Mouse (Mus musculus) right cerebral cortex, postnatal 14 days (tissue): Measurements from ENCODE around the gene Fbrs.
"Not testable (repeated sequence)": the region's sequence is repeated elsewhere in the genome, so short reads cannot be mapped to it uniquely, and the experiment has no call there.

ENCODE experiments used
- DNase-seq: peaks from one replicate; pipeline ENCODE4 v3.0.0; 2022

Fbrs gene

GRCm38 (mm10) chr7:127478635-127479317 is at the start of gene Fbrs:
Fbrs (plus strand) TSS chr7:127479199.
- peak; percentile 93 for DNase-seq

DNA sequence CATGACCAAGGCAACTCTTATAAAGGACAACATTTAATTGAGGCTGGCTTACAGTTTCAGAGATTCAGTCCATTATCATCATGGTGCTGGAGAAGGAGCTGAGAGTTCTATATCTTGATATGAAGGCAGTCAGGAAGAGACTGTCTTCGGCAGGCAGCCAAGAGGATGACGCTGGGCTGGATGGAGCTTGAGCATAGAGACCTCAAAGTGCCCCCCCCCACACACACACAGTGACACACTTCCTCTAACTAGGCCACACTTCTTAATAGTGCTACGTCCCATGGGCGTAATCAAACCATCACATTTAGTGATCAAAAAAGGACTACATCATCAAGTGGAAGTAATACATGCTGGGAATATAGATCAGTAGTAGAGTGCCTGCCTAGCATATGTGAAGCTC is 43.8 kb upstream of the Fbrs start:
- DNase-seq: no peak

DNA sequence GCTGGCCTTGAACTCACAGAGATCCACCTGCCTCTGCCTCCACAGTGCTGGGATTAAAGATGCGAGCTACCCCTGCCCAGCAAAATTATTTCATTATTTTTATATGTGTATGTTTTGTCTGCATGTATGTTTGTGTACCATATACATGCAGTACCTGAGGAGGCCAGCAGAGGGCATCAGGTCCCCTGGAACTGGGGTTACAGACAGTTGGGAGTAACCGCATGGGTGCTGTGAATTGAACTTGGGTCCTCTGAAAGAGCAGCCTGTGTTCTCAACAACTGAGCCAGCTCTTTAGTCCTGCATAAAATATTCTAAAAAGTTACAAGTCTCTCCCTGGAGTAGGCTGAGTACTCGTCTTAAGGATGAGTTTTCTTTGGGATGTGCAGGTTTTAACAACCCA is 41.3 kb upstream of the Fbrs start:
- DNase-seq: no peak

- no peak for DNase-seq
These were observed 35.0 kb upstream of the Fbrs start for GRCm38 (mm10) chr7:127443976-127444375.

- peak; percentile 87 for DNase-seq
These were observed 30.3 kb upstream of the Fbrs start, which contains the start of gene Zfp689 for GRCm38 (mm10) chr7:127448521-127449300. Zfp689 (minus strand) TSS chr7:127449158.

DNA sequence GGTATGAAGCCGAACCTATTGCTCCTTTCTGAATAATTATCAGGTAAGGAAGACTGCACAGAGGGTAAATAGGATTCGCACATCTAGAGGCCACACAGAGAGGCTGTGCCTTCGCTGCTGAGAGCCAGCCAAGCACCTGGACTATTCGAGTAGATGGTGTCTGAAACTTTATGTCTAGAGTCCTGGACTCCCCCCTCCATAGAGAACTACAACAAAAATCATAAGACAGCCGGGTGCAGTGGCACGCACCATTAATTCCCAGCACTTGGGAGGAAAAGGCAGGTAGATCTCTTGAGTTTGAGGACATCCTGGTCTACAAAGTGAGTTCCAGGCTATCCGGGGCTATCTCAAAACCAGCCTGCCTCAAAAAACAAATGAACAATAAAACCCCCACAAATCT is 29.0 kb upstream of the Fbrs start:
- DNase-seq: no peak

- no peak for DNase-seq
These were observed 25.9 kb upstream of the Fbrs start for GRCm38 (mm10) chr7:127453056-127453455.

- DNase-seq: no peak
These were observed 24.1 kb upstream of the Fbrs start for GRCm38 (mm10) chr7:127454905-127455304.

- not testable (repeated sequence) for DNase-seq
These were observed 20.5 kb upstream of the Fbrs start for GRCm38 (mm10) chr7:127458371-127459122.

DNA sequence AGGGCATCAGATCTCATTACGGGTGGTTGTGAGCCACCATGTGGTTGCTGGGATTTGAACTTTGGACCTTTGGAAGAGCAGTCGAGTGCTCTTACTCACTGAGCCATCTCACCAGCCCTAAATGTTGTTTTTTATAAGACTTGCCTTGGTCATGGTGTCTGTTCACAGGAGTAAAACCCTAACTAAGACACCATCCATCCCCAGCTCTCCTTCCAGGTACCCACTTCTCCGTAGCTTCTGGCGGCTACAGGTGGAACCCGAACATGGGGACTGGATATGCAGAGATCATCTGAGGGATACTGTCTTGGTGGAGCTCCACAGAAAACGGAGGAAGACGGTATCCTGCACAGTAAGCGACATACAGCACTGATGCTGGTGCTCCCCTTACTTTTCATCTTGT is 19.7 kb upstream of the Fbrs start, which contains the start of gene Prr14:
Gene Prr14 (plus strand): TSS at position 301 of the 400 bp plus-strand sequence.
- DNase-seq: not testable (repeated sequence)

GRCm38 (mm10) chr7:127465191-127465590 is 13.8 kb upstream of the Fbrs start:
- no peak for DNase-seq

DNA sequence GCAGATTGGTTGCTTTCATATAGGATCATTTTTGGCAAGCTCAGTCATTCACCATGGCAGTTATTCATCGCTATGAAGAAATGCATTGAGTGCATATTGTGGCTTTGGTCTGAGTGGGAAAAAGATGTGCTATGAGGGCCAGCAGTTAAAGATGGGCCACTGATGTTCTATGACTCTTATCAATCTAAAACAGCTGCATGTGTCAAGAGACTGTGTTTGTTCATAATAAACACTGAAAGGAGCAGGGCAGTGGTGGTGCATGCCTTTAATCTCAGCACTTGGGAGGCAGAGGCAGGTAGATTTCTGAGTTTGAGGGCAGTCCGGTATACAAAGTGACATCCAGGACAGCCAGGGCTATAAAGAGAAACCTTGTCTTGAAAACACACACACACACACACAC is 13.3 kb upstream of the Fbrs start:
- not testable (repeated sequence) for DNase-seq

DNA sequence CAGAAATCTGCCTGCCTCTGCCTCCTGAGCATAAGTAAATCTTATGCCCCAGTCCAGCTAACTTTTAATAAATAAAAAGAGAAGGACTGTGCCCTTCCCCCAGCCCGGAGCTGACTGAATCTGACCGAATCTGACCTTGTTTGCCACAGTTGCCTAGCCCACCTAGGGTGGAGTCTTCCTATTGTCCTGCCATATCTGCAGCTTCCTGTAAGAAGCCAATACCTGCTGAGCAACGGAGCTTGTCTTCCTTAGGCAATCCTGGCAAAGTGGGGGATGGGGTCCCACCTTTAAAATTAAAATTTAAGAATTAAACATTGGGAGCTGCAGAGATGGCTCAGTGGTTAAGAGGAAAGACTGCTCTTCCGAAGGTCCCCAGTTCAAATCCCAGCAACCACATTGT is 12.4 kb upstream of the Fbrs start:
- no peak for DNase-seq

DNA sequence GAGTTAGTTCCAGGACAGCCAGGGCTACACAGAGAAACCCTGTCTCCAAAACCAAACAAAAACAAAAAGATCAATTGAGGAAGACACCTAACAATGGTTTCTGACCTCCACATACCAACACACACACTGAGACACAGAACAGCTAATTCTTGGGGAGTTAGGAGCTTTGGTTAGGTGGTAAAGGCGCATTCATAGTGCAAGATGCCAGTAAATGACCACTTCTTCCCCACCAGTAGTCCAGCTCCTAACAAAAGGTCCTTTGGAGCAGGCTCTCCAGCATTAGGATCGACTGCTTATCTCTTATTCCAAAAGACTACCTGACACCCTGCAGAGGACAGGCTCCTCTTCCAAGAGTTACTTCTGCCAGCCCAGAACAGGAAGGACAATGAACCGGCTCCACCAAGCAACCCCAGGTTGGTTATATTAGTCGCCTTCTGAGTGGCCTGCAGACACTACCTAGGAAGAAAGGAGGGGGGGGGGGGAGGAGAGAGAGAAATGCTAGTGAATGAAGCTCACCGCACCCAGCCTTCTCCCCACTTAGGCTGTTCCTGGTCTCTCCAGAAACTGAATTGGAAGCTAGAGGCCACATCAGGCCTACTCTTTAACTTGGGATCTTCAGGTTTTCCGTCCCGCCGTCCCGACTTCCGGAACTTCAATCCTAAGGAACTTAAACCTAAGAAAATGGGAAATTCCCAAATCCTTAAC is 8.8 kb upstream of the Fbrs start:
- DNase-seq: no peak

DNA sequence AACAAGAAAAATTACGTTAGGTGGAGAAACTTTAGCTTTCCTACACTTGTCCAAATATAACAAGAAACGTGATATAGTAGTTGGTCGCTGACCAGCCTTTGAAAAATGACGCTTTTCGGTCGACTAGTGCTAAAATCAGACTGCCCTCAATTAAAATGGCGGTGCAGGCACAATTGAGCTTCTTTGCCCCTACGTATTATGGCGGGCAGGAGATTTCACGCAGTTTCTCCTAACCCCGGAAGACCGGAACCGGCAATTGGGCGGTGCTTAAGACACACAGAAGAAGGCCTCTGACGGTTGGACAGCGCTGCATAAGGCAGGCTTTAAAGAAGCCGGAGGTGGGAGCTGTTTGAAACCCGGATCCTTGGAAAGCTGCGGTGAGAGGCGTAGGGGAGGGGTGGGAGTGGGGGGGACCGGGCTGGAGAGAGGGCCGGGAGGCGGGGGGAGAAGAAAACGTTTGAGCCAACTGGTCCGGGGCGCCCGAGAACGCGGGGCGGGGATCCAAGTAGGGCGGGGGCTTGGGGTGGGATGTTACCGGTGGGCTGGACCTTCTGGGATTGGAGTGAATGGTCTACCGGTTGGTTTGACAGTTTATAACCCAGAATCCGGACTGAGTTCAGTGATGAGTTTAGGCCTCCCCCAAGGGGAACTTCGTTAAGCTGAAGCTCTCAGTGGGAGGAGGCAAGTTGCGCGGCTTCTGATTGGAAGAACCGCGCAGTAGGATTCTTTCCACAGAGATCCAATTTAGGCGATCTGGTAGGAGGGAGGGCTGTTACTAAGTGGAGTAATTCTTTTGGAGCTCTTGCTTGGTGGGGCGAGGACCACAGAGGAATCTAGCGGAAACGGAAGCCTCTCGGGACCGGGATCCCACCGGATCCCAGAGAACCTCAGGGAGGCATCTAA is 8.0 kb upstream of the Fbrs start:
- peak; percentile 82 for DNase-seq

DNA sequence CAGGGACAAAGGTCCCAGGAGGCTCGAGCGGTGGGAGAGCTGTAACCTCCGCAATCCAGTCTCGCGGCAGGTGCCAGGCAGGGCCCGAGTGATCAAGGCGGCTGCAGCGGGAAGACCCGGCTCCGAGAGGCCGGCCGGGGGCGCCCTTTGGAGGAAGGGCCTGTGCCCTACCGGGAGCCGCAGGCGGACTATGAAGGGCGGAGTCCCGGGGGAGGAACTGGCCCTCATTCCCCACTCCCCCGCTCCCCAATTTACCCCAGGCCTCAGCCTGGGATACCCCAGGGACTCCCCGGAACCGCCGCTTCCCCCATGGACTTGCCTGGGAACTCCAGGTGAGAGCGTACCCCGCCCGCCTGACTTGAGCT is 7.4 kb upstream of the Fbrs start:
- DNase-seq: peak; percentile 55

- no peak for DNase-seq
These were observed 6.9 kb upstream of the Fbrs start for GRCm38 (mm10) chr7:127472060-127472459.

GRCm38 (mm10) chr7:127473705-127474104 is 5.3 kb upstream of the Fbrs start:
- DNase-seq: no peak

- no peak for DNase-seq
These were observed 4.5 kb upstream of the Fbrs start for GRCm38 (mm10) chr7:127474378-127475070.

- DNase-seq: no peak
These were observed 3.7 kb upstream of the Fbrs start for GRCm38 (mm10) chr7:127475186-127475740.

DNA sequence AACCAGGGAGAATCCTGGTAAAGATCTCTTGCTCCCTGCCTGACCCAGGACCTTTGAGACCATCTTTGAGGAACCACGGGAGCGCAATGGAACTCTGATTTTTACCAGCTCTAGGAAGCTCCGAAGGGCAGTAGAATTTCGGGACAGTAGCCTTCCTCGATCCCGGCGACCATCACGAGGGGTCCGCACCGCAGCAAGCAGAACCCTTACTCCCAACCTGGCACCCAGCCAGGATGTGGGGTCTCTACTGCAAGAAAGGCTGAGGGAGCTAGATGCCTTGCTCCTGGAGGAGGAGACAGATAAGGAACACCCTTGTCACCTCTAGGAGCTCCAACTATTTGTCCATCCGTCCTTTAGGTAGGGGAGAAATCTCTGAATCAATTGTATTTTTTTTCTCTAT is 2.7 kb upstream of the Fbrs start:
- no peak for DNase-seq
